Mouse (Mus musculus): Measurements from ENCODE around the gene Ctdsp1. TPM values are rescaled to one million over a fixed set of nuclear protein-coding genes. Genes with fewer than 3 reads are reported as not detected.

The Ctdsp1 gene
- total RNA-seq (2021), result 100 to 1,000 TPM; 121 to 126 TPM

DNA sequence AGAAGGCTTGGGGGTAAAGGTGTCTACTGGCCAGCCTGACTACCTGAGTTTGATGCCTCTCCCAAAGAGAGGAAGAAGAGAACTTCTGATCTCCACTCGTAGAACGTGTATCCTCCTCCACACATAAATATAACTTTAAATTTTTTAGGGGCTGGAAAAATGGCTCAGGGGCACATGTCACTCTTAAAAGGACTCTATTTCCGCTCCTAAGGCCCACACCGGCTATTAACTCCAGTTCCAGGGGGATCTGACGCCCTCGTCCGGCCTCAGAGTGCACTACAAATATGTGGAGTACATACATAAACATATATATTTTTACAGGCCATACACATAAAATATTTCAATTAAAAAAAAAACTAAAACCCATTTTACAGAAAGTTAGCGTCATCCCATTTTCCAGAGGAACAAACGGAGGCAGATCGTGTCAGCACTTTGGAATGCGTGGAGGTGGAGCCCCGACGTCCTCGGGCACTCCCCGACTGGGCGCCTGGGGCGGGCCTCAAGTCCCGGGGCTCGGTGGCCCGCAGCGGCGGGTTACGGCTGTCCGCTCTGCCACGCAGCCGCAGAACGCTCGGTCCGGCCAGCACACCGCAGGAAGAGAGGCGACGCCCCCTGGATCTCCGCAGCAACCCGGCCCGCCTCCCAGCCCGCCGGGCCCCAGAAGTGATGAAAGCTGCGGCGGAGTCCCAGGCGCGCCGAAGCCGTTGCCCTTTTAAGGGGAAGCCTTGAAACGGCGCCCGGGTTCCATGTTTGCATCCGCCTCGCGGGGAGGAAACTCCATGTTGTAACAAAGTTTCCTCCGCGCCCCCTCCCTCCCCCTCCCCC, at the start of gene Ctdsp1:
TSS of gene Ctdsp1 (plus strand) at position 586 of the 825 bp plus-strand sequence.
- peak; percentile 98 for DNase-seq

DNA sequence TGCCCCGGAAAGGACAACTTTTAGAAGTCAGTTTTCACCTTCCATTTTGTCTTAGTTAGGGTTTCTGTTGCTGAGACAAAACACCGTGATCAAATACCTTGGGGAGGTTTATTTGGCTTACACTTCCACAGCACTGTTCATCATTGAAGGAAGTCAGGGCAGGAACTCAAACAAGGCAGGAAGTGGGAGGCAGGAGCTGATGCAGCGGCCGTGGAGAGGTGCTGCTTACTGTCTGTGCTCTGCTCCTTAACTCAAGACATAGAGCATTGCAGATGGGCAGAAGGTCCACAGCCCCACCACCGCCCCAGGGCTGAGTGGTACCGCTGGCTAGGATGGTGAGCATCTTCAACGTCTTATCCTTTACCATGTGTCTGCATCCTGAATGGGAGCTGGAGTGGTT, 49.4 kb upstream of the Ctdsp1 start:
- no peak for DNase-seq

DNA sequence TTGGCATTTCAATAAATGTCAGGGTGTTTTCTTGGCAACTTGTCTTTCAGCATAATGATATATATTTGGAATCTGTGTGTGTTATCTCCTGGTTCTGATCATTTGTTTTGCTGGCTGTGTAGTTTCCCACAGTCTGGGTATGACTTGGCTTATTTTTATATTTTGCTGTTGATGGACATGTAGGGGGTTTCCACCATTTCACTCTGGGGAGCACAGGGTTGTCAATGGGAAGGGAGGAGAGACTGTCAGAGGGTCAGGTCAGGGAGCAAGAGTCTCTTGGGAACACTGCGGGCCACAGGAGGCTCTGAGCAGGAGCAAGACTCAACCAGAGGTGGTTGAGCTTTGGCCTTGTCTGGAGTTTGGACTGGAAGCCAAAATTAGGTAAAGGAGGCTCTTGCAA, 49.0 kb upstream of the Ctdsp1 start:
- DNase-seq, result no peak

DNA sequence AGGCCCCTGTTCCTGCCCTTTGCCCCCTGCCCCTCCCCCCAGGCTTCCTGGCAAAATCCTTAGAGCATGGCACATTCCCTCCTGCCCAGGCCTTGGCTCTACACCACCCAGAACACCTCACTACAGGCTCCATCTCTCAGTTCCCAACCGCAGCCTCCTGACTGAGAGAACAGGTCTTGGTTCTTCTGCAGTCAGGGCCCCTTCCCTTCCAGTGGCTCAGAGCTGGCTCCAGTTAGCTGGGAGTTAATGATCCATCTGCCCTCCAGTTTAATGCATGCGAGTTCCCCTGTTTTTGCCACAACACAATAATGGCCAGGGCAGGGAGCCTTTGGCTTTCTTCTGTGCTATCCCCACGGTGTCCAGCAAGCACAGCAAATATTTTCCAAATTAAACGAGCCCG, 48.1 kb upstream of the Ctdsp1 start:
- no peak for DNase-seq

DNA sequence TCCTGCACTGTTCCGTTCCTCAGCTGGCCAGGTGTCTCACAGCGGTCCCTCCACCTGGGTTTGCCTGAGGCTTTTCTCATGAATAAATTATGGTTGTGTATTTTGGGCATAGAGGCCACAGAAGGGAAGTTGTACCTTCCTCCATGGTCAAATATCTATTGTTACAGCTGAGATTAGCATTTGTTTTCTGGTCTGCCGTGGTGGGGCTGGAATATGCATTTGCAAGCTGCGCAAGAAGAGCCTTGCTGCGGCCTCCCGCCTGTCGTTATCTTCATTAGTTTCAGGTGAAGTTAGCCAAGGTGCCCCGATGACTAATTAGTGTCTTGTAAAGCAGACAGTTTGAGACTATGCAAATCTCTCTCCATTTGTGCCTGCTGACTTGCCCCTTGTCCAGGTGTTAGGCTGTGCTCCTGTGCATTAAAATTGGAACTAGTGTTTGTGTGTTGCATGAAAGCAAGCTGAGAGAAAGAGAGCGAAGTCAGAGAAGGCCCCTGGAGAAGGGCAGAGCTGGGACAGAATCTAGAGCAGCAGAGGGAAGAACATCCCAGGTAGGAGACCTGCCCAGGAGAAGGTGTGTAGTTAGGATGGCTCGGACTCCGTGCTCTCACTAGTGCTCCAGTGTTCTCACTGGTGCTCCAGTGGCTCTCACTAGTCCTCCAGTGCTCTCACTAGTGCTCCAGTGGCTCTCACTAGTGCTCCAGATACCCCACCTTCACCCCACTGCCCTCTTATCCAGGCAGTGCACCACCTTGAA, 47.0 kb upstream of the Ctdsp1 start:
- DNase-seq, result no peak

DNA sequence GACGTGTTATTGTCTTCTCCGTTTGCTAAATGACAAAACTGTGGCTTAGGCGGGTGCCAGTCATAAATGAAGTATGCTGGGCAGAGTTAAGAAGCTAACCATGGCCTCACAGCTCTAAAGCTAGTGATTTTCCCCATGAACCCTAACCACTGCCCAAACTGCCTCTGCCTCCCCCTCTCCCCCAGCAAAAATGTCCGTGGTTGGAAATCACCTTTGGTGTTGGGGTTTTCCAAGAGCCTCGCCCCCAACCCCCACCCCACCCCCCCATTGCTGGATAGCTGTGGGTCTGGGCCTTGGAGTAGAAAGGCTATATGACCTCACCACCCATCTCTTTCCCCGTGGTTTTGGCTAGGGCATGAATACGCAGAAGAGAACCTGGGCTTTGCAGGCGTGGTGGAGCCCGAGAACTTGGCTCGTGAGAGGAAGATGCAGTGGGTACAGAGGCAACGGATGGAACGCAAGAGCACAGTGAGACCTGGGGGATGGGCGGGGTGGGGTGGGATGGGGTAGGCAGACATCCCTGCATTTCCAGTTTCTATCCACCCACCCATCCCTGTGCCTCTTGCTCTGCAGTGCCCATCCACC, 40.0 kb upstream of the Ctdsp1 start:
- no peak for DNase-seq

DNA sequence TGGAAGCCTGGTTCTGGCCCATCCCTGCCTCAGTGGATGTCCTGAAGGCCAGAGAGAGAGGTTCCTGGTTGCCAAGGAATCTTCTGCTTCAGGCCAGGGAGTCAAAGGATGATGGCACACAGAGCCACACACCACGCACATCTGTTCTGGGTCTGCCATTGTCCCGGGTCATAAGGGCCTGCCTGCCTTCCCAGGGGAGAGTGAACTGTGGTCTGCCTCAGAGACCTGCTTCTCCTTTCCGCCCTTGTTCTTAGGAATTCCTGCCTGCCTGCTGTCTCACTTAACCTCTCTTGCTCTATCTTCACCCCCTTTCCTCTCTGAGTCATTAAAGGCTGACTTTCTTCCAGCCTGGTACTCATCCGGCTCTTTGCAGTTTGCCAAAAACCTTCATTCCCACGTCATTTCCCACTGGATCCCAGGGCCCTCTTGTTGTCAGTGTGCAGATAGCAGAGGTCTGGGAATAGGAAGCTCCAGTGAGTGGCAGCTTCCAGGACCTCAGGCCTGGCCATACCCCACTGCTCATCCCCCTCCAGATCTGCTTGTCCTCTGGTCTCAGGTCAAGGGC, 38.7 kb upstream of the Ctdsp1 start:
- no peak for DNase-seq

DNA sequence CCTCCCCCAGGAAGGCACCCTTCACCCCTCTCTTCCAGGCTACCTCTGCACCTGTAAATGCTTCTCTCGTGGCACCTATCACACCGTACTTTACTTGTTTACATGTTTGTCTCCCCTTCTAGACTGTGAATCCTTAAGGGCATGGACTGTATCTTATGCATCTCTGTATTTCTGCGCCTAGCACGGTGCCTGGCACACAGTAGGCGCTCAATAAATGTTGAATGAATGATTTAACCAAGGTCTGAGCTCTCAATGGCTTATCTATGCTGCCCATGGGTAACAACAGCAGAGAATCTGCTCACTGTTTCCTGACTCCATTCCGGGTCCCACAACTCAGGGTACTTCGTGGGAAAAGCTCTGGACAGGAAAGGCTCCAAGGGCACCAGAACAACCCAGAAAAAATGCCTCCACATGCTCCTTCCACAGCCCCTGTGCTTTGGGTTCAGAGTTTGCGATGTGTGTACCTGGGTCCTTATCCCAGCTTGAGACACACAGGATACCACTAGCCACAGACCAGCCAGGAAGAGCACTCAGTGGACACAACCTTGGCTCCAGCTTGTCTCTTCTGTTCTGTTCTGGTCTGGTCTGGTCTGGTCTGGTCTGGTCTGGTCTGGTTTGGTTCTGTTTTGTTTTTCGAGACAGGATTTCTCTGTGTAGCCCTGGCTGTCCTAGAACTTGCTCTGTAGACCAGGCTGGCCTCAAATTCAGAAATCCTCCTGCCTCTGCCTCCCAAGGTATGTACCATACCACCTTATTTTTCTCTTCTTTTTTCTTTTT, 37.7 kb upstream of the Ctdsp1 start:
- DNase-seq, result no peak

DNA sequence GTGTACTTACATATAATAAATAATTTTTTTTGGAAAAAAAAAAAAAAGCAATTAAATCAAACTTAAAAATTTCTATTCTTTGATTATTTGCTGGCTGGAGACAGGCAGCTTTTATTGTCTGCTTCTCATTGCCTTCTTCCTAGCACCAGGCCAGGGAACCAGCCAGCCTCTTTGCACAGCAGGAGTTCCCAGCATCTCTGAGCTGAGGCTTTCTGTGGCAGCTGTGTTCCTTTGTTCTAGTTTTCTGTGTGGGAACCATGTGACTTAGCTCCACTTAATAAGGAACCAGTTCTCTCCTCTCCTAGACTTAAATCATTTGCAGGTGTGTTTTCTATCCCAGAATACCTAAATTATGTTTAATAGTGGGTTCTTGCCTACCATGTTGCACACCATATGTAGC, 33.8 kb upstream of the Ctdsp1 start:
- no peak for DNase-seq

DNA sequence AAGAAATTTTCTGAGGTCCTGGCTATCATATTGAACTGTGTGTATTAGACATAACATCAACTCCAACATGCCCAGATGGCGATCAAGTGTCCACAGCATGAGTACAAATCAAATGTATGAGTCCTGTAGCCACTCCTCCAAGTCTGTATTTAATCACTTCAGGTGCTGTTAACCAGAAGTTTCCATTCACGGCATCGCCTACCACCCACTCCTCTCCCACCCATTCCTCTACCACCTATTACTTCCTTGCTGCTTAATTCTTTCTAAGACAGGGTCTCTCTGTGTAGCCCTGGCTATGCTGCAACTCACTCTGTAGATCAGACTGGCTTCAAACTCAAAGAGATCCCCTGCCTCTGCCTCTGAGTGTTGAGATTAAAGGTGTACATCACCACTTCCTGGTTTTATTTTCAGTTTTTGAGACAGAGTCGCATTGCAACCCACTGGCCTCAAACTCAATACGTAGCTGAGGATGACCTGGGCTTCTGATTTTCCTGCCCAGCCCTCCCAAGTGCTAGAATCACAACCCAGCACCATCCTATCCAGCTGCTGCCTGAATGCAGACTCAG, 31.3 kb upstream of the Ctdsp1 start:
- DNase-seq, result no peak

DNA sequence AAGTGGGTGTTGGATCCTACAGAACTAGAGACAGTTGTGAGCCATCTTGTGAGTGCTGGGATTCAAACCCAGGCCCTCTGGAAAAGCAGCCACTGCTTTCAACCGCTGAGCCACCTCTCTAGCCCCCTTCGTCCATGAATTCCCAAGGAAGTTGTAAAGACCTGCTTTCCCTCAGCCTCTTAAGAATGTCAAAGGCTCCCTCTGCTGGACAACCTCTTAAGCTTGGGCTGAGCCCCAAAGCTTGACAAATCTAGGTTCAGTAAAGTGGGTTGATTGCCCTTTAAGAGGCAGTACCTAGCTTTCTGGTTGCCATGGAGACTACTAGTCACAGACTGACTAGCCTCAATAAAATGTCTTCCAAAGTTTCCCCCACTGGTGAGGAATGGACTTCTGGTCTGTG, 29.5 kb upstream of the Ctdsp1 start, which contains the start of gene Catip:
TSS of gene Catip (plus strand) at position 297 of the 400 bp plus-strand sequence.
- peak; percentile 84 for DNase-seq

DNA sequence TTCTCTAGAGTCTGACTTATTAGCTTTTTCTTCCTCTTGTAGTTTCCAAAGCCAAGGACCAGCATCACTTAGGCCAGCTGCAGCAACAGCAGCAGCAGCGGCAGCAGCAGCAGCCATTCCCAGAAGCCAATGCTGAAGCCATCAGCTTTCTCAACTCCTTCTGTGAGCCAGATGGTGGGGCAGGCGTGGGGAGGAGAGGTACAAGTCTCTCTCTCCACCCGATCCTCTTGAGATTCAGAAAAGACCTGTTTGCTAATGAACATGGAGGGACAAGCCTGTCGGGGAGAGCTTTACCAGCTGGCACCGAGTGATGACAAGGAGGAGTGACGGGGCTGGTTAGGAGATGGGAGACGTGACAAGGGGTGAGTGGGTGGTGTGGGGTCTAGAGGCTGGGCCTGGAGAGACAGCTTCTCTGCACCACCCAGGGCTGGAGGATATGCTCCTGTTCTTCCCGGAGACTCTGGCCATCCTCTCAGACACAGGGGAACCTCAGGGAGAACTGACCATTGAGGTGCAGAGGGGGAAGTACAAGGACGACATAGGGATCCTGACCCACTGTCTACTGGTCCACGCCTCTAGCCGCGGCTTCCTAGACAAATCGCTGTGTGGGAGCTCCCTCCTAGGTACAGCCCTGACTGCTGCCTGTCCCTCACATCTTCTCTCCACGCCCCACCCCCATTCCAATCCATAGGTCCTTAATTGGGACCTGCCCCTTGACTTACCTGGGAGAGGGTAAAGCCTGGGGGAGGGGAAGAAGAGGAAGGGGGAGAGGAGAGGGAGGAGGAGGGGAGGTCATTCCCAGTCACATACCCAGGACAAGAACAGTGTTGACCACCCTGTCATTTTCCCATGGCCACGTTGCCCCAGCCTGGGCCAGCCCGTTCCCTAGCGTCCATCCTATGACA, 28.7 kb upstream of the Ctdsp1 start:
- DNase-seq, result no peak

DNA sequence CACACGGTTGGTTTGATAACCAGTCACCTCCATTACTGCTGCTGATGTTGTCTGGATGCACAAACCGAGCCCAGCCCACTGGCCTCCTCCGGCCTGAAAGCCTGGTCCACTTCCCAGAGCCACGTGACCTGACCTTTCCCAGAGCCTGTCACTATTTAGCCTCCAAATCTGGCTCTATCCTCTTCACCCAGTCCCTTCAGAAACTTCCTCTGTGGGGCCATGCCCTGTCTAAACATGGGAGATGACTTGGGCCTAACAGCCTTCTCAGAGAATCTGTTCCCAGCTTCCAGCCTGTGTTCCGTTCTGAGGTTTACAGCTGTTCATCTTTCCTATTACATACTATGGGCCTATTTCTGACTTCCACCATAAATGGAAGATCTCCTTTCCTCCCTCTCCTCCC, 27.9 kb upstream of the Ctdsp1 start:
- no peak for DNase-seq

DNA sequence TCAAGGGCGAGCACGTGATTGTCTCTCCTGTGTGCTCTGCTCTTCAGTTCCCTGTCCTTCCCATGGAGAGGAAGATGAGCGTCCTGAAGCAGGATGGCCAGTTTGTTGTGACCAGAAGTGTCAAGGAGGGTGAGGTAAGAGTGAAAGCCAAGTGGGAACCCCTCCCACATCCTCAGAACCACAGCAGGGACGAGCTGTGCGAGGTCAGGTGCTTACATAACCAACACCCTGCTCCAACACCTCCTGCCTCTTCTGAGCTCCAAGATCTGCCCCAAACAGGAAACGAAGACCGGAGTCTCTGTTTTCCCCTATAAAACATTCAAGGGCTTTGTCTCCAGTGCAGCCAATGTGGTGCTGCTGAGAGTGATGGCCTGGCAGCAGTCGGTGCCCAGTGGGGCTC, 27.0 kb upstream of the Ctdsp1 start:
- DNase-seq, result no peak

DNA sequence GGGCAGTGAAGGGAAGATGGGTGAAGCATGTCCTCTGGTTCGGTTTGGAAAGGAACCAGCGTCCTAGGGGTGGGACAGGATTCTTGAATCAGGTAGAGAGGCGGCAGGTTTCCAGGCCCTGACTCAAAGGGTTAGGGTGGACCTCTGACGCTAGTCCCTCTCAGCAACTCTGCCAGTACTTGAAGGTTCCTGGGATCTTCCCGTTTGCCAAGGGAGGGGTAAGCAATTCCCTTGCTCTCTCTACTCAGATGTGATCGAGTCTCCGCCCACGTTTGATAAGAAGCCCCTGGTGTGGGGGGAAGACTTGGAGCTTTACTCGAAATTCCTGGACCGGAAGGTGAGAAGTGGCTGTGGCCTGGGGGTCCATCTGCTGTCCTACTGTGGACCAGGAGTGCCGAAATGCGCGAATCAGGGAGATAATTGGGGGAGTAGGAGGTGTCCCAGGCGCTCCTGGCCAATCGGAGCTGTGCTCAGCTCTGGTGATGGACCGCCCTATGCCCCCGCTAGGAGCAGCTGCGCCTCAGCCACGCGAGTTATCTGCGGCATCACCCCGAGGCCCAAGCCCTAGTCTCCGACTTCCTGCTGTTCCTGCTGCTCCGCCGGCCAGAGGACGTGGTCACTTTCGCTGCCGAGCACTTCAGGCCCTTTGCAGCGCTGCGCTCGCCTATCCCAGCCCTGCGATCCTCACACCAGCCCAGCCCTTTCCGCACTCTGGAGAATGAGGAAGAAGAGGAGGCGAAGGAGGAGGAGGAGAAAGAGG, 23.2 kb upstream of the Ctdsp1 start:
- DNase-seq, result peak; percentile 75

DNA sequence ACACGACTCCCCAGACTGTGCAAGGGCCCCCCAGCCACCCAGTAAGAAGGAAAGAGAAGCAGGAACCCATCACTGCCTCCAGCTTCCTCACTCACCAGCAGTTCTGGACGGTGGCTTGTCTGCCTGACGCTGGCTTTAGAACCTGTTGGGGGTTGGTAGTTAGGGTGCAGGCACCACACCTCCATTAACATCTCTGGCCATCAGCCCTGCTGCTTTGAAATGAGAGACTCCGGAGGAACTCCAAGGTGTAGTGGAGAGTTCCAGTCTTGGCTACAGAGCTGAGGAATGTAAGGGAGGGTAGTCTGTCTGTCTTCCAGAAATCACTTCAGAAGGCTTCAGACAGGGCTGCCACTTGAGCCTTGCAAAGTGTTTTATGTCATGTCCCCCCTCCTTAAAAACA, 21.3 kb upstream of the Ctdsp1 start:
- DNase-seq, result no peak

DNA sequence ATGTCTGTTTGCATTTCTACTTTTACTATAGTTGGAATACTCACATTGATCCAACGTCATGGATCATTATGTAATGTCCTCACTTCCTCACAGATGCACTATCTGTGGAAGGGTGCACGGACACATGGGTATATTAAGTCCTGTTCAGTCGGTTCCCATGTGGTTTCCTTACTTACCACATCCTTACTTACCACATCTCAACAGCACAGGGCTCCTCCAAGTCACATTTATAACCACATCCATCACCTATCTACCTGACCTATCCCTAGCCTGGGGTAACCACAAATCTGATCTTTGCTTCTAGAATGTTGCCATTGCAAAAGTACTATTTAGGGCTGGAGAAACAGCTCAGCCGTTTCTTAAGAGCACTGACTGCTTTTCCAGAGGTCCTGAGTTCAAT, 17.9 kb upstream of the Ctdsp1 start:
- no peak for DNase-seq

DNA sequence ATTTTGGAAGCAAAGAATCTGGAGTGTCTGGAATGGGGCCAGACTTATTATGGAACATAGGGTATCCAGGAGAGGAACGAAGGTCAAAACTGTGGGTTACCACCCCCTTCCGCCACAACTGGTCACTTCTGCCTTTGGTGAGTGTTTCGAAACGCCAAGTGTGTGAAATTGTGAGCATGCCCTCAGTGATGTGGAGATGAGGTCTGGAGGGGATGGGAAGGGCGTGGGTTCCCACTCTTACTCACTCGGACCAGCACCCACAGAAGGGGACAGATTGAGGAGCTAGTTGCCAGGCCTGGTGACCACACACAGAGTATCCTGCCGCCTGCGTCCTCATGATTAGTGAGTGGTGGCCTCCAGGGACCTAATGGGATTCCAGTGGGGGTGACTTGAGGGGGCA, 16.3 kb upstream of the Ctdsp1 start, which contains the start of gene Slc11a1:
TSS of gene Slc11a1 (plus strand) at position 216 of the 400 bp plus-strand sequence.
- DNase-seq, result no peak

DNA sequence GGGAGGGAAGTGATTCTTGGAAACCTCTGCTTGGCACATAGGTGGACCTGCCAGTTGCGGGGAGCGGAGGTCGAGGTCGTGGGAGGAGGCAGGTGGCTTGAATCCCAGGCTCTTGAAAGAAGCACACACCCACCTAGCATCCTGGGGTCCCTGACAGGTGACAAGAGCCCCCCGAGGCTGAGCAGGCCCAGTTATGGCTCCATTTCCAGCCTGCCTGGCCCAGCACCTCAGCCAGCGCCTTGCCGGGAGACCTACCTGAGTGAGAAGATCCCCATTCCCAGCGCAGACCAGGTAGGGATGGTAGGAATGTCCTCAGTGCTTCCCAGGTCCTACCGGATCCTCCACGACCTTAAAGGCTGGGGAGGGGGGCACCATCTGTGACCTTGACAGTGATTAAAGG, 15.7 kb upstream of the Ctdsp1 start:
- DNase-seq, result no peak

DNA sequence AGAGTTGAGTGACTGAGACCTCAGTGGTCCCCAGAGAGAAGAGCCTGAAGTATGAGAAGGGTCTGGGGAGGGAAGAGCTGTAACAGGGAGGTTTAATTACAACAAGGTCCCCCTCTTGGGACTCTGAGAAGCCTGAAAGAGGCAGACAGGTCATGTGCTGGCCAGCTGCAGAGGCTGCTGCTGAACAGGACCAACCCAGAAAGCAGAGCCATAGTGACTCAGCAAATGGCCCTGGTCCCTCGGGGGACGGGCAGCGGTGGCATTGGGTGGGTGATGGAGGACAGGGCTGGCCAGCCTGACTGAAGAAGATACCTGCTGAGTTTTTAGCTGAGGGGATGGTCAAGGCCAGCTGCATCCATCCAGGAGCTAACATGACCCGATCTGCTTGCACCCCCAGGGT, 14.9 kb upstream of the Ctdsp1 start:
- no peak for DNase-seq
